Mouse (Mus musculus): ENCODE data around the gene Lrrc20.

GRCm38 (mm10) chr10:61610650-61611235, 135.1 kb downstream of the Lrrc20 start:
- TF ChIP-seq CTCF (IDR thresholded peaks at IDR 0.05; ENCODE audit: extremely low read depth, insufficient read length, insufficient replicate concordance, low read depth, low read length) (no peak), POLR2A (IDR thresholded peaks at IDR 0.05; ENCODE audit: low read depth, low read length) (no peak)

Data from small intestine, adult 2 months (tissue).